Mouse (Mus musculus) gastrocnemius, postnatal 36 days (tissue): ENCODE results near the gene Ushbp1. TPM values are rescaled to one million over a fixed set of nuclear protein-coding genes. Genes with fewer than 3 reads are reported as not detected.

Source experiments
- DNase-seq, 2 experiments: peaks; one replicate each; pipeline ENCODE4 v3.0.0; 2022
- intact Hi-C: fragments of 180-260 bp; cut with DNase I; formaldehyde crosslinking; loops from one replicate; pipeline ENCODE4 v1.15.1; 2025
- total RNA-seq, 2 experiments: library from RNA; stranded (reverse); gene quantifications; 2 replicates each; pipeline ENCODE4 v1.2.3; 2021

Gene Ushbp1
- total RNA-seq, 2 experiments from 2014 or later = 6.4 to 8.1 TPM

DNA sequence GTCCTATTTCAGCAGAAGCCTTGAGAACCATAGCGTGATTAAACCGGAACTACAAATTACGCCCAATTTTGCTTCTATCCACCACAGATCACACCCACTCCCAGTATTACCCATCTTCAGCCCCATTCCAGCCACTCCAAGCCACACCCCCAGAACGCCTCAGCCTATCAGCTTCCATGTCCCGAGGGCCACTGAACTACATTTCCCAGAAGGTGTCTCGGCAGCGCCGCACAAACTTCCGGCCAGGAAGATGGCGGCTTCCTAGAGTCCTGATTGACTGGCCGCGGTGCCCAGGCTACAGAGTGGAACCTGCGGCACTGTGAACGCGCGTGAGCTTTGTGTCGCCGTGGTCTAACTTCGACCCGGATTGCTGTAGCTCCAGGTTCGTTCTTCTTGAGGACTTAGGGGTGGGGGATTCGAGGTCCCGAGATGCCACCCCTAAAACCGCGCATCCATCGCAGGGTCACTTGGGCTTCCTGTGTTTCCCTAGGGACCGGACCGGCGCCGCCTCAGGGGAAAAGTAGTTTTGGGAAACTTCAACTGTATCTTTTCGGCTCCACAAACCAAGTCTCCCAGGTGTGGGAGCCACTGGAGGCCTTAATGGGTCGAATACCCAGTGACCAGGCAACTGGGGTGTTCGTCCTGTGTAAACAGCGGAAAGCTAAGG is 1.2 kb upstream of the Ushbp1 start, which contains the start of gene Babam1:
Gene Babam1 (plus strand): TSS at position 223 of the 667 bp plus-strand sequence.
- intact Hi-C loops = no loop called here
- peak; percentile 82 to 91 for DNase-seq

DNA sequence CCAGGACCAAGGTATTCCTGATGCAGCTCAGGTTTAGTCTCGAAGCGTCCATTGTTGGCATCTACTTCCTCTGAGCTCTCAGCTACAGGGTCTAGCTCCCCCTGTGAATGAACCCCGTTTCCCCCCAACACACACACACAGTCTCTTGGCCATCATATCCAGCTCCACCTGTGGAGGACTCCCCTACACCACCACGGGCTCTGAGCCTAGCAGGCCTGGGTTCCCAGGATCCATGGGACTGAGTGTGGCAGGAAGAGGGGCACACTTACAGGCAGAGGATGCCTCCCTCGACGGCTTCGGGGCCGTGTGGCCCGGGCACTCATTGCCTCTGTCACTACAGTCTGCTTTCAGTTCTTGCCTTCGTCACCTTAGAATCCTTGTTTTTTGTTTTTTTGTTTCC is 531 bp downstream of the Ushbp1 start:
- intact Hi-C loops = no loop called here
- peak in 1 of 2 experiments; percentile 11 for DNase-seq

DNA sequence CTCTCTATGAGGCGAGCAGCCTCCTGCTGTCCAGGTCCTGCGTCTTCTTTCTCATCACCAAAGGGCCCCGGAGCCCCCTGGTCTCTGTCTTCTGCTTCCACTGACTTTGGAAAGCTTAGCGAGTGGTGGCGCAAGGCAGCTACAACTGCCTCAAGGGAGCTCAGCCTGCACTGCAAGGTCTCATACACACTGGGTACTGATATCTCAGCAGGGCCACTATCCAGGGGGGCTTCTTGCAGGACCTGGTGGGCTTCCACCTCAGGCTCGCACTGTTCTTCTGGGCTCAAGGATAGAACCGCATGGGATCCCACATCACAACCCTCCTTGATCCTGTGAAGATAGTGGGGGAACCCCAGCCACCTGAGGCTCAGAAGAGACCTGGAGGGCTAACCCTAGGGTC is 1.1 kb downstream of the Ushbp1 start:
- peak in 1 of 2 experiments; percentile 12 for DNase-seq
- intact Hi-C loops = no loop called here

DNA sequence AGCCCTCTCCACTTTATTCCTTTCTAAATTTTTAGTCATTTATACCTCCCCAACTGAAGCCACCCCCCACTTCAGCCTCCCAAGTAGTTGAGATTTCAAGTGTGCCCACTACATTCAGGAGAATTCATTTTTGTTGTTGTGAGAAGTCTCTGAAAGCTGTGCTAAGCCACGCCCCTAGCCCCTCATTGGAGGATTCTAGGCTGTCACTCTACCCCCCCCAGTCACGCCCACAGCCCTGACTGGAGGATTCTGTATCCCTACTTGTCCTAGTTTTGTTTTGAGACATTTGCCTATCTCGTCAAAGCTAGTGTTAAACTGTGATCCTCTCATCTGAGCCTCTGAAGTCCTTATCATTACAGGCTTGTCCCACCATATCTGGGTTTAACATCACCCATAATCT is 2.7 kb downstream of the Ushbp1 start:
- intact Hi-C loops = no loop called here
- DNase-seq = peak in 1 of 2 experiments; percentile 12

DNA sequence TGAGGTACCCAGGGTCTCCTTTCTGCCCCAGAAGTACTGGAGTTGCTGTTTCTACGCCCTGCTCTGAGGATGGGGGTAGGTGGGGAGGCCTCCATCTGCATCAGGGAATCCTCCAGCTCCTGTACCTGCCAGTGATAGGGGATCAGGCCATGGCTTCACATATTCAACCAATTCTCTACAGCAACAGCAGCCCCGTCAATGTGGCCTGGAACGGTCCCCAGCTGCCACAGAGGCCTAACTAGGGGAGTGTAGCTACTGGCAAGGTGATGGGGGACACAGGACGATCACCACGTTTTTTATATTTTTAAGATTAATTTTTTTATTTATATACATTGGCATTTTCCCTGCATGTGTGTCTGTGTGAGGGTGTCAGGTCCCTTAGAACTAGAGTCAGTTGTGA is 3.2 kb downstream of the Ushbp1 start:
- intact Hi-C loops = no loop called here
- peak in 1 of 2 experiments; percentile 9 for DNase-seq

DNA sequence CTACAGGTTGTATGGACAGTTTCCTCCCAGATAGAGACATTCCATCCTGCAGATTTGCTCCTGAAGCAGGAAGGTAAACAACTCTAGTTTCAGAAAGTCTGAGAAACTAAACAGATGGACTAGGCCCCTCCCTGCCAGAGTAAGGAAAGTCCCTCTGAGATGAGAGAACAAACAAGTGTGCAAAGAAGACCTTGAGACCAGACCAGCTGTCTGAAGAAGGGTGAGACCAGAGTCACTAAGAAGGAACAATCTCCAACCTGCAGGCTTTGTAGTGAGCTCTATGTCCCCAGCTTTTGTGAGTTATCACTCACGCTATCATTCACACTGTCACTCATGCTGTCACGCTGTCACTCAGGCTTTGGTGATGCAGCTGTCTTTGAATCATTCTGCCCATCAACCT is 3.9 kb downstream of the Ushbp1 start:
- intact Hi-C loops = no loop called here
- DNase-seq = no peak

DNA sequence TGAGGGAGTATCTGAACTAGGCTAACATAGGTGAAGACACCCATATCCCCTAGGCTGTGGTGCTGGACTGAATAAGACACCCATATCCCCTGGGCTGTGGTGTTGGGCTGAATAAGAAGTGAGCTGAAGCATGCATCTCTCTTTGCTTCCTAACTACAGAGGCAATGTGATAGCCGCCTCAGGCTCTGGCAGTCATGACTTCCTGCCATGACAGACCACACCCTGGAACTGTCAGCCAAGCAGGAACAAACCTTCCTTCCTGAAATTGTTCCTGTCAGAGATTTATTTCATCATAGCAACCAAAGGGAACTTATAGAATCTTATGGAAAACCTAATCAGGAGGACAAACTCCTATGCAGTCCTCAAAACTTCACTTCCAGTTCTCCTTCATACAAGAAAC is 7.3 kb downstream of the Ushbp1 start:
- intact Hi-C loops = no loop called here
- DNase-seq = no peak

DNA sequence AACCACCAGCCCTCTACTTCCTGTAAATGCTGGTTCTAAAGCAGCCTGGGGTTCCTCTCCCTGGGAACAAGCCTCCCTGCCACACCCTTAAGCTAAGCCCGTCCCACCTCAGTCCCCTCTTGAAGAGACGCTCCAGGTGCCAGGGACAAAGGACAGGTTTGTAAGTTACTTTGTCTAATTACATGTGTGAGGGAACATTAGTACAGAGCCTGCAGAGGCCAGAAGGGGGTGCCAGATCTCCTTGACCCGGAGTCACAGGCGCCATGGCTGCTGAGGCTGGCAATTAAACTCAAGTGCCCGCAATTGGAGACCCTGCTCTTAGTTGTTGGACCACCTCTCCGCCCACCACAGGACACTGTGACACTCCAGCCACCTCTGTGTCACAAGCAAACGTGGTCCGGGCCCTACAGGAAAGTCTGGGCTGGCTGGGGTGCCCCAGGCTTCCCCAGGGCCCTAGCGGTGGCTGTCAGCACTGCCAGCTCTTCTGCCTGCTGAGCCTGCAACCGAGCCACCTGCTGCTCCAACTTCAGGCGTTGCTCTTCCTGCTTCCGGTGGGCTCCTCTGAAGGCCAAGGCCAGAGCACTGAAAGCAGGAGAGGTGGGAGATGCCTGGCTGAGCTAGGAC is 10.3 kb downstream of the Ushbp1 start:
- no peak for DNase-seq
- intact Hi-C loops = no loop called here

DNA sequence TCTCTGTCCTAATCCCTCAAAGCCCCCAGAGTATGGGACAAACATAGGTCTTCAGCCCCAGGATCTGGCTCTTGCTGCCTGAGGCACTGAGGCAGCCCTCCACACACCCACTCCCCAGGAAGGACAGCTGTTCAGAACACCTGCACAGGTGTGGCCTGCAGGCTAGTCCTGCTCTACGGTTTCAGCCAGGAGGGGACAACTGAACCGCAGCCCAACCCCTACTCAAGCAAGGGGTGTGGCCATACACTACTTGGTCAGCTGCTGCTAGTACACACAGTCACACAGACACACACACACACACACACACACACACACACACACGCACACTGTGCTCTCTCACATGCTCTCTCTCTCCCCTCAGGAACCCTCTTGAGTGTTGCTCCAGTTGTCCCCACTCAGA is 11.7 kb downstream of the Ushbp1 start:
- DNase-seq = no peak
- intact Hi-C loops = no loop called here

DNA sequence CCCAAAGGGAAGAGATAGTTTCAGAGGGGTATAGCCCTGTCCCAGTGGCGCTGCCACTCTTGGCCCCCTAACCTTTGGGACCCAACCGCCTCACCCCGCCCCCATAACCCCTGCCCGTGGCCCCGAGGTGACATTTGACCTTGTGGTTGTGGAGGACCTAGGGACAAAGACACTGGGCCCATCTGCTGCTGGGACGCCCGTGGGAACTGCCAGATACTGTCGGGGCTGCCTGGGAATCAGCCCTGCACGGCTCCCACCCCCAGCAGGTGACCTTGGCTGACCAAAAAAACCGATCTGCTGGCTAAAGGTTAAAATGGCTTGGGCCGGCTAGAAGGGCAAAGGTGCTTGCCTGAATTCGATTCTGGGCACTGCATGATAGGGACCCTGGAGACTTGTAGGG is 12.2 kb downstream of the Ushbp1 start:
- intact Hi-C loops = no loop called here
- no peak for DNase-seq

DNA sequence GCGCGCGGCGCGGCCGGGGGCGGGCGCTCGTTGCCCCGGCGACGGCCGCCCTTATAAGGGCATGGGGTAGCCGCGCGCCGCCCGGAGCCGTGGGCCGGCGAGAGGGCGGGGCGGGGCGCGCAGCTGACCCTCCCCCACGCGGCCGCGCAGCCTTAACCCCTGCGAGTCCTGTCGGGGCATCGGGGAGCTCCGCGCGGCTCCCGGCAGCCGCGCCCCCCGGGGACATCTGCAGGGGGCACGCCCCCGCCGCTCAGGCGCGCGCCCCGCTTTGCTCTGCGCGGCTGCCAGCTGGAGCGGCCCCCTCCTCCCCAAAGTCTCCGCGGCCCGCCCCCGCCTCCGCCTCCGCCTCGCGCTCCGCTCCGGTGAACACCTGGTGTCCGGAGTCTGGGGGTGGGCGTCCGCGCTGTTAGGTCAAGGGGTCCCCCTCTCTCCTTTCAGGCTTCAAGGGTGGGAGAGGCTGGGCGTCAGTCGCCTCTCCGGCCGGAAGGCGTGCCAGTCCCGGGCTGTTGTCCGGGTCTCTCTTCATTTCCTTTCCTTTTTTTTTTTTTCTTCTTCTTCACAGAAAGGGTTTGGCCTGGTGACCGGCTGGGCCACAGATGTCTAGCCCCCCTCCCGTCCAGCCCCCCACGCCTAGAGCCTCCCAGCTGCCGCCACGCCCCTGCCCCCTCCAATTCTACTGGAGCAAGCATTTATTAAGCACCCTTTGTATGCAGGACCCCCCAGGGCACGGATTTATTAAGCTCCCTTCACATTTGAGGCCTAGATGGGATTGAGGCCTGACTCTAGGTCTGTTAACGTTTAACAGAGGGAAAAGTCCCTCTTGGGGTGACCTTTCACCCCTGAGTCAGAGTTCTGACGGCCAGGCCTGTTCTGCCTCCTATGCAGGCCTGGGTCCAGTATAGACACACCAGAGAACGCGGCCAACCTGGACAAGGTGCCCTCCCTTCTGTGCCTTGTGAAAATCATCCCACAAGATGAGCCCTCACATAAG is 13.3 kb downstream of the Ushbp1 start:
- DNase-seq = peak; percentile 76 to 80
- intact Hi-C loops = no loop called here

DNA sequence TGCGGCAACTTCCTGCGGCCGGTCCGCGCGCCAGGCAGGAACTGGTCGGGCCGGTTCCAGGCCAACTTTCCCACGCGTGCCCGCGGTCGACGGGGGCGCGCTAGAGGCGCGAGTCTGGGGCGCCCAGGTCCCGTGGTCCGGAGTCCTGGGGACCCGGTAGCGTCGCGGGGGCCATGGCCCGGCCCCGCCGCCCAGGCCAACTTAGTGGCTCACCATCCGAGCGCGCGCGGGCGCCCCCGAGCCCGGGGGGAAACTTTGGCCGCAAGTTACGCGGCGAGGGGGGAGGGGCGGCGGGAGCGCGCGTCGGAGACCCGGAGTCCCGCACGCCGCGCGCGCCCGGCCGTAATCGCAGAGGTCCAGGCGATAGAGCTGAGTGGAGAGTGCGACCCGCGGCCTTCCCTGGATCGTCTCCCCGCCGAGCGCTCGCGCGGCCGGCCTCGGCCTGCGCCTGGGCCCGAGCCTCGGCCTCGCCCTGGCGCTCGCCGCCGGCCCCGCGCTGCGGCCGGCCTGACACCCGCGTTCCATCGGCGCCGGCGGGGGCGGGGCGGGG is 14.1 kb downstream of the Ushbp1 start, which contains the start of gene Nr2f6:
Gene Nr2f6 (minus strand): TSS at position 540 of the 550 bp plus-strand sequence.
- intact Hi-C loops = no loop called here
- DNase-seq = peak; percentile 52 to 75

DNA sequence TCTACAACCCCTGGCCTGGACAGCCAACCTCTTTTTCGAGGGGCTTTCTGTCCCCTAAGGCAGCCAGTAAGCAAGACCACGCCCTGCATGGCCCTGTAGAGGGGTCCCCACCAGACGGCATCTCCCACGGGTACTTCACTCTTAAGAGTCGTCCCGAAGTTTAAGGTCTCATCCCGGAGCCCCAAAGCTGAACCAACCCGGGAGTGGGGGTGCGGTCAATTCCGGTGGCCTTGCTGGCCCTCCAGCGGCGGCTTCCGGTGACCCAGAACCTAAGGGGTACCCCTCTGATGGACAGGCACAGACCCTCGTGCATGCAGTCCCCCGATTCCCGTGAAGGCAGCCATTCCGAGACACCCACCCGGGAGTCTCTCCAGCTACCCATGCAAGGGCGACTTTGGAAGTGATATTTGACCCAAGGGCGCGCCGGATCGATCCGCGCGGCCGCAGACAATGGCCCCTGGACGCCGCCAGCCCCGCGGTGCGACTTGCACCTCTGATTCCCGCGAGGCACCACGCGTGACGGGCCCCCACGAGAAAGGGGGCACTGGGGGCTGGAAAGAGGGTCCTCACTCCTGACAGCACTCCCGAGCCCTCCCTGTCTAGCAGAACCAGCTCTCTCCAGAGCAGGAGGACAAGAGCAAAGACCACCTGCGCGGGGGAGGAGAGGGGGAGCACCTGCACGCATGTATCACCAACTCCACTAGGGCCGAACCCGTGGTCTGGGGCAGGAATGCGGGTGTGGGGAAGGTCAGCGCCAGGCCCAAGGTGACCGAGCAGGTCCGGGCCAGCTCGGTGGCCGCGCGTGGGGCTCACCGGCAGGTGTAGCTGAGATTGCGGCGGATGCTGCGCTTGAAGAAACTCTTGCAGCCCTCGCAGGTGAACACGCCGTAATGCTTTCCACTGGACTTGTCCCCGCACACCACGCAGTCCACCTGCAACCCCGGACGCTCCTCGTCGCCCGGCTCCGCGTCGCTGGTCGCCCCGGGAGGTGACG is 15.1 kb downstream of the Ushbp1 start:
- intact Hi-C loops = no loop called here
- no peak for DNase-seq

DNA sequence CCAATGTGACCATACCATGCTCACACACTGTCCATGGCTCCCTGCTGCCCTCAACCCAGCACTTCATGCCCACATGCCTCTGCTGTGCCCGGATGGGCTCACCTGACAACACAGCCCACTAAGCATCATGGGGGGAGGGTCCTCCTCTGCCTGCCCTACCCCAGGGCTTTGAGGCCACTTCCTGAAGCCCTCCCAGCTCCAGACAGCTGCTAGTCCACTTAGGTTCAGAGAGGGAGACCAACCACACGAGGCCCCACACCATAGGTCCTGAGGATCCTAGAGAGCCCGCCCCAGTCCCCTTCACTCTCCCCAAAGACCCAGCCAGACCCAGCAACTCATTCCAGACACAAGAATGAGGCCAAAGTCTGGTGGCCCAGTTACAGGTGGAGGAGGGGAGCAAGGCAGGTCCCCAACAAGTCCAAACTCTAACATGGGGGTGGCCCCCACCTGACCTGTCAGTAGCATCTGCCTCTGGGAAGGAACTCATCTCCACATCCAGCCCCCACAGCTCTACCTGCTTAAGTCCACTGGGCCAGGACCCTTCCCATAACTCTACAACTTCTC is 16.0 kb downstream of the Ushbp1 start:
- intact Hi-C loops = no loop called here
- no peak for DNase-seq

DNA sequence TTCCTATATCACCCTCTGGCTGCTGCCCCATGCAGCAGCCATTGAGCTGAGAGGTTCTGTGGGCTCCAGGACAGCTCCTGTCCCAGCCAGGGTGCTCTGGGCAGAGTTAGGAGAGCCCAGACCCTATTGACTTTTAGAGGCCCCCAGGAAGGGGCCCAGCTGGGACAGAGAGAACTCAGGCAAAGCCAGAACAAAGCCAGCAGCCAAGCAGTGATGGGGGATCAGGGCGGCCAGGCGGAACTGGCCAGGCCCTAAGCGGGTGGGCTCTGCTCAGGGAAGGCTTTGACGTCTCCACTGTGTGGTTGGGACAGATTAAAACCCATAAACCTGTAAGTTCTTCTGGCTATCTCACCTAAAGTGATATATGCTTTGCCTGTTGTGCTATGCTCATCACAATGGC is 16.6 kb downstream of the Ushbp1 start:
- intact Hi-C loops = no loop called here

DNA sequence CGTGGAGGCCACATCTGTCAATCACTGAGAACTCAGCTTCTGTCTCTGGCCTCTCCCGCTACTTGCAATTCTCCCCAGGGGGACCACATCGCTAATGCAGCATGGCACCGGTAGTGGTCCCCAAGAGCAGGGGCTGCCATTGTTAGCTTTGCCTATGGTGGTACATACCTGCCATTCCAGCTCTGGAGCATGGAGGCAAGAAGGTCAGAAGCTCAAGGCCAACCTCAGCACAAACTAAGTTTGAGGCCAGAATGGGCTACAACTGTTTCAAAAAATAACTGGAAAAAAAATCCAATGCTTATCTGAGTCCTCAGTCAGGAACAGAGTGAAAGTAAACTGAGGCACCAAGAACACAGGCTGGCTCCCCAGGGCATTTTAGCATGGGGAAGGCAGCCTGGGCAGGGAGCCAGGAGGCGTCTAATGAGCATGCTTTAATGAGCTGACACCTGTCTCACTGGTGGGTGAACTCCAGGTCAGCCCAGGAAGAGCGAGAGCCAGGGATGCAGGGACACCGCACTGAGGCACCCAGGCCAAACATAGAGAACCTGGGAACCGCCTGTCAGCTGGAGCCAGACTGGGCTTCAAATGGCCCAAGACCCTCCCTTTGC is 19.1 kb downstream of the Ushbp1 start:
- intact Hi-C loops = no loop called here

More for the DNA sequence above, 16.6 kb downstream of the Ushbp1 start:
- no peak for DNase-seq

DNA sequence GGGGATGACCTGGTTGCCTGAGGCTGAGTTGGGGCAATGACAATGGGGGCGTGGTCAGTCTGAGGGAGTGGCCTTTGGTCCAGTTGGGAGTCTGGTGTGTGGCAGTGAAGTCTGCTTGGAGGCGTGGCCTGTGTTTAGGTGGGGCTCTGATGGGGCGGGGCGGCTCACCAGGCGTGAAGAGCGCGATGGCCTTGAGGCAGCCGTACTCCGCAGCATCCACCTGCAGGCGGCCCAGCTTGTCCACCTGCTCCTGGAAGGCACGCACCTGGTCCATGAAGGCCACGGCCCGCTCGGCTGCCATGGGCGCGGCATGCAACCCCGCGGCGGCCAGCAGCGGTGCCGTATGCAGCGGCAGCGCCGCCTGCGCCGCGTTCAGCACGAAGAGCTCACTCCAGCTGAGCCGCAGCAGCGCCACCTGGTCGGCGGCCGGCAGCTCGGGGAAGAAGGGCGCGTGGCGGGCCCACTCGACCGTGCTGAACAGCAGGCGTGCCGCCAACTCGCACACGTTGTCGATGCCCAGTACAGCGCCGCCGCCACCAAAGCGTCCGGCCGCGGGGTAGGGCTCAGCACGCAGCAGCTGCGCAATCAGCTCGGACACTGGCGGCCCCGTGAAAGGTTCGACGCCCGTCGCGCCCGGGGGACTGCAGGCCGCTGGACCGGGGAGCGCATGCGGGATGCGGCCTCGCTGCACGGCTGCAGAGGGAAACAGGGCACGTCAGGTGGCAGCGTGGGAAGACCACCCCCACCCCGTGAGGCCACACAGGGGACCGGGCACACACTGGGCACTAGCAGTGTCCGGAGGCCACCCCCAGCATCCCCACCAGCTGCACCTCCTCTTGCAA is 19.8 kb downstream of the Ushbp1 start:
- no peak for DNase-seq
- intact Hi-C loops = no loop called here

More for the DNA sequence above, 19.1 kb downstream of the Ushbp1 start:
- no peak for DNase-seq
